Mouse (Mus musculus) midbrain, embryonic 15.5 days (tissue): ENCODE data around the gene Ffar2. TPM values are rescaled to one million over a fixed set of nuclear protein-coding genes. Genes with fewer than 3 reads are reported as not detected.

Experiments used
- ATAC-seq: fragments of 200-750 bp; cut with Nextera tagmentation; replicated peaks from 2 replicates; pipeline ENCODE4 v1.8.0; 2017; ENCODE audit warnings: moderate TSS enrichment
- H3K27ac ChIP-seq: fragments of 300-500 bp; sonication (generic); 2 replicates; pipeline ENCODE4 v1.5.1; 2015; ENCODE audit warnings: mild to moderate bottlenecking, inconsistent platforms
- H3K27me3 ChIP-seq: fragments of 300-500 bp; sonication (generic); replicated peaks from 2 replicates; pipeline ENCODE4 v1.6.1; 2015; ENCODE audit warnings: inconsistent platforms
- H3K36me3 ChIP-seq: fragments of 300-500 bp; sonication (generic); replicated peaks from 2 replicates; pipeline ENCODE4 v1.6.1; 2015; ENCODE audit warnings: inconsistent platforms
- H3K4me1 ChIP-seq: fragments of 300-500 bp; sonication (generic); 2 replicates; pipeline ENCODE4 v1.6.1; 2015; ENCODE audit warnings: inconsistent platforms
- H3K4me2 ChIP-seq: fragments of 300-500 bp; sonication (generic); 2 replicates; pipeline ENCODE4 v1.6.1; 2015; ENCODE audit warnings: inconsistent platforms, mild to moderate bottlenecking, moderate library complexity
- H3K4me3 ChIP-seq: fragments of 300-500 bp; sonication (generic); 2 replicates; pipeline ENCODE4 v1.5.1; 2015; ENCODE audit warnings: mild to moderate bottlenecking, inconsistent platforms
- H3K9ac ChIP-seq: fragments of 300-500 bp; sonication (generic); 2 replicates; pipeline ENCODE4 v1.6.1; 2015; ENCODE audit warnings: mild to moderate bottlenecking, inconsistent platforms
- H3K9me3 ChIP-seq: fragments of 300-500 bp; sonication (generic); 2 replicates; pipeline ENCODE4 v1.6.1; 2016; ENCODE audit warnings: inconsistent platforms
- WGBS: fragments of 180-500 bp; shearing (Covaris S2); methylation state at CpG from one replicate; pipeline ENCODE4 v1.1.7; 2015; ENCODE audit warnings: mixed read lengths; 5-methylcytosine and 5-hydroxymethylcytosine counted together
- polyA plus RNA-seq: library from polyadenylated mRNA; unstranded; fragments of >200 nt; fragmentation: Nextera tagmentation; extraction: Ambion mirVana; gene quantifications from 2 replicates; pipeline ENCODE4 v1.2.1, GENCODE M21; 2015

The Ffar2 gene
- polyA plus RNA-seq, 1 experiment from 2014 or later: not detected

GRCm38 (mm10) chr7:30820131-30820530 lies 3.4 kb downstream of the Ffar2 start:
- H3K9me3 ChIP-seq: no peaks in the 10 kb centered on the region
- no peaks in the 10 kb centered on the region for H3K36me3 ChIP-seq
- no peak for ATAC-seq
- no peak overlapping the region for H3K4me2 ChIP-seq
- no peaks in the 10 kb centered on the region; the same call in 1 of the 2 replicates for H3K27me3 ChIP-seq
- H3K9ac ChIP-seq: no peak overlapping the region
- no peaks in the 10 kb centered on the region for H3K4me1 ChIP-seq
- 70% methylated on average over 6 of the region's 6 CpGs for WGBS
- no peak overlapping the region for H3K4me3 ChIP-seq
- no peak overlapping the region for H3K27ac ChIP-seq

- H3K36me3 ChIP-seq: no peaks in the 10 kb centered on the region
- H3K9me3 ChIP-seq: no peaks in the 10 kb centered on the region
- H3K4me1 ChIP-seq: no peaks in the 10 kb centered on the region
- no peak overlapping the region for H3K27ac ChIP-seq
- no peaks in the 10 kb centered on the region; the same call in 1 of the 2 replicates for H3K27me3 ChIP-seq
- no peak overlapping the region for H3K9ac ChIP-seq
- H3K4me3 ChIP-seq: no peak overlapping the region
- no peak overlapping the region for H3K4me2 ChIP-seq
- WGBS: 60% methylated on average over 6 of the region's 6 CpGs
- no peak for ATAC-seq
Measured at GRCm38 (mm10) chr7:30812291-30812807, 11.2 kb downstream of the Ffar2 start.

GRCm38 (mm10) chr7:30811757-30812290 lies 11.8 kb downstream of the Ffar2 start:
- Histone ChIP-seq H3K4me2 (no peak overlapping the region), H3K4me3 (no peak overlapping the region), H3K27ac (no peak overlapping the region), H3K36me3 (no peaks in the 10 kb centered on the region), H3K27me3 (no peaks in the 10 kb centered on the region; the same call in 1 of the 2 replicates), H3K4me1 (no peaks in the 10 kb centered on the region), H3K9me3 (no peaks in the 10 kb centered on the region), H3K9ac (no peak overlapping the region)
- WGBS: 70% methylated on average over 9 of the region's 9 CpGs
- ATAC-seq: no peak

GRCm38 (mm10) chr7:30810319-30810718 lies 13.3 kb downstream of the Ffar2 start:
- H3K27me3 ChIP-seq: no peaks in the 10 kb centered on the region
- no peak for ATAC-seq
- H3K4me1 ChIP-seq: no peaks in the 10 kb centered on the region
- H3K4me2 ChIP-seq: no peak overlapping the region
- H3K4me3 ChIP-seq: no peak overlapping the region
- no peaks in the 10 kb centered on the region for H3K9me3 ChIP-seq
- H3K36me3 ChIP-seq: no peaks in the 10 kb centered on the region
- 57% methylated on average over 6 of the region's 6 CpGs for WGBS
- H3K27ac ChIP-seq: no peak overlapping the region
- H3K9ac ChIP-seq: no peak overlapping the region

- Histone ChIP-seq H3K4me2 (no peak overlapping the region), H3K4me1 (no peaks in the 10 kb centered on the region), H3K9me3 (no peaks in the 10 kb centered on the region), H3K9ac (no peak overlapping the region), H3K36me3 (no peaks in the 10 kb centered on the region), H3K4me3 (no peak overlapping the region), H3K27ac (no peak overlapping the region), H3K27me3 (no peaks in the 10 kb centered on the region)
- no peak for ATAC-seq
- 51% methylated on average over 6 of the region's 6 CpGs for WGBS
Measured at GRCm38 (mm10) chr7:30805924-30806323, 17.7 kb downstream of the Ffar2 start.

- H3K27me3 ChIP-seq: no peaks in the 10 kb centered on the region
- H3K9me3 ChIP-seq: 0 out of 2 replicates have a peak, but pooled peaks cover 5% of the 10 kb centered on the region
- no peaks in the 10 kb centered on the region for H3K36me3 ChIP-seq
- H3K9ac ChIP-seq: no peak overlapping the region
- H3K4me1 ChIP-seq: no peaks in the 10 kb centered on the region
- H3K27ac ChIP-seq: no peak overlapping the region
- no peak for ATAC-seq
- no peak overlapping the region for H3K4me2 ChIP-seq
- WGBS: 89% methylated on average over 9 of the region's 9 CpGs
- H3K4me3 ChIP-seq: no peak overlapping the region
Measured at GRCm38 (mm10) chr7:30804026-30804715, 19.4 kb downstream of the Ffar2 start.

- H3K4me2 ChIP-seq: no peak overlapping the region
Measured at GRCm38 (mm10) chr7:30803256-30803655, 20.3 kb downstream of the Ffar2 start.

GRCm38 (mm10) chr7:30800653-30801052 lies 22.9 kb downstream of the Ffar2 start:
- Histone ChIP-seq H3K4me1 (no peaks in the 10 kb centered on the region), H3K27ac (no peak overlapping the region), H3K36me3 (no peaks in the 10 kb centered on the region), H3K4me3 (no peak overlapping the region), H3K27me3 (no peaks in the 10 kb centered on the region), H3K9ac (no peak overlapping the region), H3K4me2 (no peak overlapping the region), H3K9me3 (0 out of 2 replicates have a peak, but pooled peaks cover 5% of the 10 kb centered on the region)
- ATAC-seq: no peak

More at GRCm38 (mm10) chr7:30803256-30803655, 20.3 kb downstream of the Ffar2 start:
- 96% methylated on average over 3 of the region's 3 CpGs for WGBS
- no peaks in the 10 kb centered on the region for H3K27me3 ChIP-seq
- H3K36me3 ChIP-seq: no peaks in the 10 kb centered on the region
- no peaks in the 10 kb centered on the region for H3K4me1 ChIP-seq
- H3K27ac ChIP-seq: no peak overlapping the region
- H3K4me3 ChIP-seq: no peak overlapping the region
- H3K9me3 ChIP-seq: 0 out of 2 replicates have a peak, but pooled peaks cover 5% of the 10 kb centered on the region
- no peak overlapping the region for H3K9ac ChIP-seq
- no peak for ATAC-seq

GRCm38 (mm10) chr7:30796790-30797189 lies 26.8 kb downstream of the Ffar2 start:
- Histone ChIP-seq H3K4me3 (no peak overlapping the region), H3K36me3 (no peaks in the 10 kb centered on the region), H3K27me3 (no peaks in the 10 kb centered on the region), H3K9me3 (0 out of 2 replicates have a peak, but pooled peaks cover 5% of the 10 kb centered on the region), H3K4me1 (no peaks in the 10 kb centered on the region), H3K27ac (no peak overlapping the region), H3K4me2 (no peak overlapping the region), H3K9ac (no peak overlapping the region)
- 80% methylated on average over 1 of the region's 1 CpGs for WGBS
- no peak for ATAC-seq

GRCm38 (mm10) chr7:30794921-30795320 lies 28.7 kb downstream of the Ffar2 start:
- ATAC-seq: no peak
- no peaks in the 10 kb centered on the region for H3K4me1 ChIP-seq
- H3K4me3 ChIP-seq: no peak overlapping the region
- no peak overlapping the region for H3K4me2 ChIP-seq
- H3K27ac ChIP-seq: no peak overlapping the region
- no peak overlapping the region for H3K9ac ChIP-seq
- no peaks in the 10 kb centered on the region for H3K36me3 ChIP-seq
- no peaks in the 10 kb centered on the region for H3K9me3 ChIP-seq
- H3K27me3 ChIP-seq: no peaks in the 10 kb centered on the region

GRCm38 (mm10) chr7:30791921-30792320 lies 31.7 kb downstream of the Ffar2 start:
- H3K36me3 ChIP-seq: no peaks in the 10 kb centered on the region
- no peaks in the 10 kb centered on the region for H3K9me3 ChIP-seq
- H3K9ac ChIP-seq: no peak overlapping the region
- WGBS: 26% methylated on average over 9 of the region's 9 CpGs
- ATAC-seq: no peak
- no peaks in the 10 kb centered on the region for H3K4me1 ChIP-seq
- H3K4me2 ChIP-seq: no peak overlapping the region
- H3K4me3 ChIP-seq: no peak overlapping the region
- H3K27me3 ChIP-seq: no peaks in the 10 kb centered on the region
- no peak overlapping the region for H3K27ac ChIP-seq

GRCm38 (mm10) chr7:30790141-30790540 lies 33.4 kb downstream of the Ffar2 start:
- Histone ChIP-seq H3K36me3 (no peaks in the 10 kb centered on the region), H3K4me3 (no peak overlapping the region), H3K27me3 (no peaks in the 10 kb centered on the region), H3K9me3 (no peaks in the 10 kb centered on the region), H3K4me2 (no peak overlapping the region), H3K4me1 (peaks cover 8% of the 10 kb centered on the region), H3K27ac (no peak overlapping the region), H3K9ac (no peak overlapping the region)
- 77% methylated on average over 10 of the region's 10 CpGs for WGBS
- ATAC-seq: no peak
